Mouse (Mus musculus) liver, embryonic 12.5 days (tissue): ENCODE data around the gene Diras2. TPM values are rescaled to one million over a fixed set of nuclear protein-coding genes. Genes with fewer than 3 reads are reported as not detected.

Experiments used
- ATAC-seq: fragments of 200-750 bp; cut with Nextera tagmentation; 2 replicates; pipeline ENCODE4 v1.8.0; 2017; ENCODE audit warnings: moderate number of reproducible peaks, mild to moderate bottlenecking, moderate library complexity
- H3K27ac ChIP-seq: fragments of 300-500 bp; sonication (generic); 2 replicates; pipeline ENCODE4 v1.5.1; 2016; ENCODE audit warnings: mild to moderate bottlenecking
- H3K27me3 ChIP-seq: fragments of 300-500 bp; sonication (generic); replicated peaks from 2 replicates; pipeline ENCODE4 v1.6.1; 2016; ENCODE audit warnings: mild to moderate bottlenecking, moderate library complexity
- H3K36me3 ChIP-seq: fragments of 300-500 bp; sonication (generic); 2 replicates; pipeline ENCODE4 v1.6.1; 2016; ENCODE audit warnings: mild to moderate bottlenecking, moderate library complexity
- H3K4me1 ChIP-seq: fragments of 300-500 bp; sonication (generic); 2 replicates; pipeline ENCODE4 v1.6.1; 2016
- H3K4me2 ChIP-seq: fragments of 300-500 bp; sonication (generic); 2 replicates; pipeline ENCODE4 v1.6.1; 2016; ENCODE audit warnings: mild to moderate bottlenecking, moderate library complexity
- H3K4me3 ChIP-seq: fragments of 300-500 bp; sonication (generic); 2 replicates; pipeline ENCODE4 v1.5.1; 2016; ENCODE audit warnings: mild to moderate bottlenecking, moderate library complexity
- H3K9ac ChIP-seq: fragments of 300-500 bp; sonication (generic); 2 replicates; pipeline ENCODE4 v1.6.1; 2016; ENCODE audit warnings: mild to moderate bottlenecking, moderate library complexity
- H3K9me3 ChIP-seq: fragments of 300-500 bp; sonication (generic); replicated peaks from 2 replicates; pipeline ENCODE4 v1.6.1; 2016; ENCODE audit warnings: mild to moderate bottlenecking, moderate library complexity
- WGBS: fragments of 180-500 bp; shearing (Covaris S2); methylation state at CpG from one replicate; pipeline ENCODE4 v1.1.7; 2016; ENCODE audit not compliant: insufficient replicate concordance; 5-methylcytosine and 5-hydroxymethylcytosine counted together
- polyA plus RNA-seq: library from polyadenylated mRNA; unstranded; fragments of >200 nt; fragmentation: Nextera tagmentation; extraction: Ambion mirVana; gene quantifications from 2 replicates; pipeline ENCODE4 v1.2.1, GENCODE M21; 2016

Diras2 gene
- polyA plus RNA-seq, result 0.10 and 0.12 TPM in 2 replicates

- H3K27me3 ChIP-seq, result peaks cover 36% of the 10 kb centered on the region
- H3K4me1 ChIP-seq, result peaks cover 7% of the 10 kb centered on the region
- 41% methylated on average over 9 of the region's 9 CpGs for WGBS
- H3K4me3 ChIP-seq, result peak within 1 kb of the TSS; percentile 50
- peak within 1 kb of the TSS; percentile 71 for H3K4me2 ChIP-seq
- H3K36me3 ChIP-seq, result no peaks in the 10 kb centered on the region
- H3K9ac ChIP-seq, result no peak within 1 kb of the TSS
- no peak within 1 kb of the TSS for H3K27ac ChIP-seq
- no peaks in the 10 kb centered on the region for H3K9me3 ChIP-seq
- no peak for ATAC-seq
Measured at GRCm38 (mm10) chr13:52531121-52531520, at the start of gene Diras2. Gene Diras2, minus strand, starts transcription at chr13:52531279.

- Histone ChIP-seq H3K4me2 (no peak overlapping the region), H3K27ac (no peak overlapping the region), H3K9me3 (no peaks in the 10 kb centered on the region), H3K4me3 (no peak overlapping the region), H3K4me1 (peaks cover 31% of the 10 kb centered on the region), H3K27me3 (peaks cover 12% of the 10 kb centered on the region; the same call in 1 of the 2 replicates), H3K36me3 (no peaks in the 10 kb centered on the region), H3K9ac (no peak overlapping the region)
- 65% methylated on average over 2 of the region's 2 CpGs for WGBS
- ATAC-seq, result no peak
Measured at GRCm38 (mm10) chr13:52578776-52579175, 47.7 kb upstream of the Diras2 start.

- peak; percentile 36; the same call in 1 of the 2 replicates for ATAC-seq
- Histone ChIP-seq H3K4me2 (no peak overlapping the region), H3K4me3 (no peak overlapping the region), H3K9ac (no peak overlapping the region), H3K27ac (peak overlapping the region; percentile 42), H3K27me3 (peaks cover 6% of the 10 kb centered on the region; the same call in 1 of the 2 replicates), H3K4me1 (peaks cover 30% of the 10 kb centered on the region), H3K9me3 (no peaks in the 10 kb centered on the region), H3K36me3 (no peaks in the 10 kb centered on the region)
- WGBS, result 17% methylated on average over 4 of the region's 4 CpGs
Measured at GRCm38 (mm10) chr13:52577939-52578338, 46.9 kb upstream of the Diras2 start.

GRCm38 (mm10) chr13:52577326-52577920 is 46.3 kb upstream of the Diras2 start:
- WGBS, result 16% methylated on average over 3 of the region's 3 CpGs
- Histone ChIP-seq H3K9me3 (no peaks in the 10 kb centered on the region), H3K4me1 (peaks cover 29% of the 10 kb centered on the region), H3K27me3 (peaks cover under 1% of the 10 kb centered on the region; the same call in 1 of the 2 replicates), H3K36me3 (no peaks in the 10 kb centered on the region), H3K9ac (no peak overlapping the region), H3K4me2 (no peak overlapping the region; the same call in 1 of the 2 replicates), H3K27ac (peak overlapping the region; percentile 60), H3K4me3 (no peak overlapping the region)
- no peak for ATAC-seq

- Histone ChIP-seq H3K4me2 (no peak overlapping the region; the same call in 1 of the 2 replicates), H3K27ac (peak overlapping the region; percentile 60), H3K36me3 (no peaks in the 10 kb centered on the region), H3K4me1 (peaks cover 34% of the 10 kb centered on the region), H3K9ac (no peak overlapping the region), H3K4me3 (no peak overlapping the region), H3K9me3 (no peaks in the 10 kb centered on the region), H3K27me3 (no peaks in the 10 kb centered on the region)
- ATAC-seq, result no peak
- 38% methylated on average over 10 of the region's 10 CpGs for WGBS
Measured at GRCm38 (mm10) chr13:52576841-52577240, 45.8 kb upstream of the Diras2 start.

GRCm38 (mm10) chr13:52576021-52576614 is 45.0 kb upstream of the Diras2 start:
- Histone ChIP-seq H3K36me3 (no peaks in the 10 kb centered on the region), H3K27ac (peak overlapping the region; percentile 60; the same call in 1 of the 2 replicates)
- 31% methylated on average over 7 of the region's 7 CpGs for WGBS

GRCm38 (mm10) chr13:52575483-52575882 is 44.4 kb upstream of the Diras2 start:
- no peak for ATAC-seq
- no peaks in the 10 kb centered on the region for H3K27me3 ChIP-seq
- H3K36me3 ChIP-seq, result no peaks in the 10 kb centered on the region
- no peak overlapping the region for H3K4me2 ChIP-seq
- H3K4me3 ChIP-seq, result no peak overlapping the region
- WGBS, result 74% methylated on average over 6 of the region's 6 CpGs
- H3K4me1 ChIP-seq, result peaks cover 35% of the 10 kb centered on the region
- no peak overlapping the region for H3K9ac ChIP-seq
- H3K27ac ChIP-seq, result no peak overlapping the region
- no peaks in the 10 kb centered on the region for H3K9me3 ChIP-seq

More at GRCm38 (mm10) chr13:52576021-52576614, 45.0 kb upstream of the Diras2 start:
- H3K4me1 ChIP-seq, result peaks cover 35% of the 10 kb centered on the region
- no peak for ATAC-seq
- H3K27me3 ChIP-seq, result no peaks in the 10 kb centered on the region
- no peak overlapping the region for H3K4me2 ChIP-seq
- H3K4me3 ChIP-seq, result no peak overlapping the region
- no peaks in the 10 kb centered on the region for H3K9me3 ChIP-seq
- no peak overlapping the region for H3K9ac ChIP-seq

- Histone ChIP-seq H3K9me3 (no peaks in the 10 kb centered on the region), H3K4me1 (peaks cover 35% of the 10 kb centered on the region), H3K4me2 (no peak overlapping the region), H3K27ac (no peak overlapping the region), H3K9ac (no peak overlapping the region), H3K36me3 (no peaks in the 10 kb centered on the region), H3K4me3 (no peak overlapping the region), H3K27me3 (no peaks in the 10 kb centered on the region)
- 35% methylated on average over 2 of the region's 2 CpGs for WGBS
- no peak for ATAC-seq
Measured at GRCm38 (mm10) chr13:52574311-52574710, 43.2 kb upstream of the Diras2 start.

GRCm38 (mm10) chr13:52572451-52573446 is 41.7 kb upstream of the Diras2 start:
- Histone ChIP-seq H3K4me1 (peaks cover 28% of the 10 kb centered on the region), H3K27me3 (no peaks in the 10 kb centered on the region), H3K36me3 (no peaks in the 10 kb centered on the region), H3K9ac (no peak overlapping the region), H3K4me3 (no peak overlapping the region), H3K9me3 (no peaks in the 10 kb centered on the region), H3K27ac (peak overlapping the region; percentile 62; the same call in 1 of the 2 replicates), H3K4me2 (no peak overlapping the region)
- ATAC-seq, result no peak
- 48% methylated on average over 9 of the region's 9 CpGs for whole genome bisulfite sequencing

- no peak overlapping the region for H3K4me2 ChIP-seq
- H3K9me3 ChIP-seq, result no peaks in the 10 kb centered on the region
- peaks cover 19% of the 10 kb centered on the region for H3K4me1 ChIP-seq
- WGBS, result 42% methylated on average over 11 of the region's 11 CpGs
- no peak overlapping the region for H3K9ac ChIP-seq
- H3K27me3 ChIP-seq, result no peaks in the 10 kb centered on the region
- no peaks in the 10 kb centered on the region for H3K36me3 ChIP-seq
- no peak for ATAC-seq
- no peak overlapping the region for H3K4me3 ChIP-seq
- H3K27ac ChIP-seq, result peak overlapping the region; percentile 54; the same call in 1 of the 2 replicates
Measured at GRCm38 (mm10) chr13:52571591-52572384, 40.7 kb upstream of the Diras2 start.

- WGBS, result 84% methylated on average over 9 of the region's 9 CpGs
- H3K27me3 ChIP-seq, result no peaks in the 10 kb centered on the region
- H3K9ac ChIP-seq, result no peak overlapping the region
- H3K36me3 ChIP-seq, result no peaks in the 10 kb centered on the region
- ATAC-seq, result no peak
- H3K4me2 ChIP-seq, result no peak overlapping the region
- H3K4me3 ChIP-seq, result no peak overlapping the region
- no peak overlapping the region for H3K27ac ChIP-seq
- H3K9me3 ChIP-seq, result no peaks in the 10 kb centered on the region
- H3K4me1 ChIP-seq, result 0 out of 2 replicates have a peak, but pooled peaks cover 11% of the 10 kb centered on the region
Measured at GRCm38 (mm10) chr13:52570276-52570675, 39.2 kb upstream of the Diras2 start.
